Mouse (Mus musculus): ENCODE data around the gene Rnf183.
"Not testable (repeated sequence)": the region's sequence is repeated elsewhere in the genome, so short reads cannot be mapped to it uniquely, and the experiment has no call there.

Rnf183 gene

GRCm38 (mm10) chr4:62435081-62435480 lies at the start of gene Rnf183:
Gene Rnf183, minus strand, starts transcription at chr4:62435252.
- DNase-seq (ENCODE audit: low read depth, low spot score): no peak

GRCm38 (mm10) chr4:62480709-62481605 lies 45.9 kb upstream of the Rnf183 start:
- no peak for DNase-seq (ENCODE audit: low read depth, low spot score)

GRCm38 (mm10) chr4:62479937-62480708 lies 45.1 kb upstream of the Rnf183 start, which contains the start of gene Bspry:
Gene Bspry, plus strand, starts transcription at chr4:62480053.
- DNase-seq (ENCODE audit: low read depth, low spot score): no peak

- not testable (repeated sequence) for DNase-seq (ENCODE audit: low read depth, low spot score)
Observed at GRCm38 (mm10) chr4:62479593-62479936, 44.5 kb upstream of the Rnf183 start.

GRCm38 (mm10) chr4:62477542-62478244 lies 42.6 kb upstream of the Rnf183 start:
- no peak for DNase-seq (ENCODE audit: low read depth, low spot score)

GRCm38 (mm10) chr4:62475793-62476192 lies 40.7 kb upstream of the Rnf183 start:
- DNase-seq (ENCODE audit: low read depth, low spot score): no peak

GRCm38 (mm10) chr4:62475131-62475530 lies 40.1 kb upstream of the Rnf183 start:
- DNase-seq (ENCODE audit: low read depth, low spot score): no peak

GRCm38 (mm10) chr4:62472071-62472470 lies 37.0 kb upstream of the Rnf183 start:
- DNase-seq (ENCODE audit: low read depth, low spot score): no peak

GRCm38 (mm10) chr4:62470598-62471051 lies 35.6 kb upstream of the Rnf183 start, which contains the start of gene Wdr31:
Gene Wdr31, minus strand, starts transcription at chr4:62470896.
- peak; percentile 62 for DNase-seq (ENCODE audit: low read depth, low spot score)

- DNase-seq (ENCODE audit: low read depth, low spot score): no peak
Observed at GRCm38 (mm10) chr4:62468158-62468557, 33.1 kb upstream of the Rnf183 start.

- DNase-seq (ENCODE audit: low read depth, low spot score): no peak
Observed at GRCm38 (mm10) chr4:62463124-62463523, 28.1 kb upstream of the Rnf183 start.

- DNase-seq (ENCODE audit: low read depth, low spot score): no peak
Observed at GRCm38 (mm10) chr4:62460348-62460747, 25.3 kb upstream of the Rnf183 start.

- peak; percentile 24 for DNase-seq (ENCODE audit: low read depth, low spot score)
Observed at GRCm38 (mm10) chr4:62459081-62459480, 24.0 kb upstream of the Rnf183 start.

- no peak for DNase-seq (ENCODE audit: low read depth, low spot score)
Observed at GRCm38 (mm10) chr4:62454995-62455394, 19.9 kb upstream of the Rnf183 start.

- no peak for DNase-seq (ENCODE audit: low read depth, low spot score)
Observed at GRCm38 (mm10) chr4:62440986-62441385, 5.9 kb upstream of the Rnf183 start.

- DNase-seq (ENCODE audit: low read depth, low spot score): no peak
Observed at GRCm38 (mm10) chr4:62440544-62440943, 5.5 kb upstream of the Rnf183 start.

- DNase-seq (ENCODE audit: low read depth, low spot score): no peak
Observed at GRCm38 (mm10) chr4:62439793-62440192, 4.7 kb upstream of the Rnf183 start.

GRCm38 (mm10) chr4:62437871-62438270 lies 2.8 kb upstream of the Rnf183 start:
- no peak for DNase-seq (ENCODE audit: low read depth, low spot score)

GRCm38 (mm10) chr4:62437256-62437778 lies 2.3 kb upstream of the Rnf183 start:
- no peak for DNase-seq (ENCODE audit: low read depth, low spot score)

GRCm38 (mm10) chr4:62433939-62434870 lies 847 bp downstream of the Rnf183 start:
- DNase-seq (ENCODE audit: low read depth, low spot score): no peak

Measured in brain, embryonic 18.5 days (tissue).